ENCODE assay signal across 9 mouse cellular contexts in the genomic region with DNA sequence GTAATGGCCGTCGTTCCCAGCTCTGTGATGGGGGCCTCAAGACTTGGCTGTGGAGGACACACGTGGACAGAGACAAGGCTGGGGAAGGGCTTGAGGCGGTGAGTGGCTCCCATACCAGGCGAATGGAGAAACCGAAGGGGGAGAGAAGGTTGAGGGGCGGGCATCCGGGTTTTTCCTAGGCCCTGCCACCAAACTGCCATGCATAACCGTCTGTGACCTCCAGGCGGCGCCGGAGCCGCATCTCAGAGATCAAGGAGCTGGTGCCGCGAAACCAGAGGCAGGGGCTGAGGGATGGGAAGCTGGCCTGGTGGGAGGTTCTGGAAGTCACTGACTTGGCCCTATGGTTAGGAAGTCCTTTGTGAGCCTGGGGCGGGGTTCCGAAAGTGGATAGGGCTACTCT. TPM values are rescaled to one million over a fixed set of nuclear protein-coding genes. Genes with fewer than 3 reads are reported as not detected.
A peak's percentile ranks its signal among the peaks of the same experiment; 100 is the strongest.
DNase-seq lines count a peak whose midpoint lies in the region; ATAC-seq and TF ChIP-seq lines count a peak whose summit lies in the region.
"Had no signal": no experiment of that assay in that cellular context is flagged by ENCODE, and none has a peak within 500 bp of the region (broad histone marks: within the 10 kb centered on the region; RNA-seq: fewer than 3 reads in every experiment).

No protein-coding gene starts in this region.

- peaks cover 5% of the 10 kb centered on the region for H3K4me1 ChIP-seq in ES-Bruce4 (ENCODE audit: control insufficient read depth, insufficient read depth, low read length)
- peaks cover 4% of the 10 kb centered on the region; the same call in 1 of the 2 replicates for H3K4me1 ChIP-seq in forebrain, embryonic 12.5 days
- H3K4me1 ChIP-seq in heart, embryonic 16.5 days (ENCODE audit: control insufficient read depth, insufficient read depth, low read length): no peaks in the 10 kb centered on the region
- no peaks in the 10 kb centered on the region for H3K4me1 ChIP-seq in liver, embryonic 14.5 days (replicated peaks; ENCODE audit: control insufficient read depth in 2 of 2, insufficient read depth in 2 of 2, low read length in 1 of 2)
- no peaks in the 10 kb centered on the region for H3K4me1 ChIP-seq in neural tube, embryonic 13.5 days (replicated peaks)
- H3K4me1 ChIP-seq: liver, embryonic 15.5 days had no signal

- 3% methylated on average over 17 of the region's 17 CpGs for WGBS in forebrain, embryonic 12.5 days
- WGBS in heart, embryonic 16.5 days: 4% methylated on average over 17 of the region's 17 CpGs
- WGBS in liver, embryonic 14.5 days (ENCODE audit: insufficient replicate concordance): 5% methylated on average over 17 of the region's 17 CpGs
- 3% methylated on average over 17 of the region's 17 CpGs for WGBS in neural tube, embryonic 13.5 days

- H3K36me3 ChIP-seq in ES-Bruce4 (ENCODE audit: control insufficient read depth, insufficient read depth, low read length, poor library complexity, severe bottlenecking): no peaks in the 10 kb centered on the region
- H3K36me3 ChIP-seq in forebrain, embryonic 12.5 days (replicated peaks): no peaks in the 10 kb centered on the region
- H3K36me3 ChIP-seq in heart, embryonic 16.5 days (ENCODE audit: control insufficient read depth, insufficient read depth): no peaks in the 10 kb centered on the region
- H3K36me3 ChIP-seq in liver, embryonic 14.5 days (replicated peaks; ENCODE audit: control insufficient read depth, insufficient read depth, low read depth): no peaks in the 10 kb centered on the region
- H3K36me3 ChIP-seq in neural tube, embryonic 13.5 days: no peaks in the 10 kb centered on the region
- H3K36me3 ChIP-seq: liver, embryonic 15.5 days had no signal

- H3K4me2 ChIP-seq in forebrain, embryonic 12.5 days: peak overlapping the region; percentile 26; the same call in 1 of the 2 replicates
- H3K4me2 ChIP-seq in heart, embryonic 16.5 days (ENCODE audit: low read depth, low read length): peak overlapping the region; percentile 21
- no peak overlapping the region for H3K4me2 ChIP-seq in liver, embryonic 14.5 days (ENCODE audit: low read depth)
- peak overlapping the region; percentile 38 for H3K4me2 ChIP-seq in neural tube, embryonic 13.5 days
- H3K4me2 ChIP-seq: liver, embryonic 15.5 days had no signal

- TF ChIP-seq CTCF in ES-Bruce4 (IDR thresholded peaks at IDR 0.05; ENCODE audit: low read depth, low read length): peak; percentile 83
- TF ChIP-seq CTCF in liver, embryonic 14.5 days (IDR thresholded peaks at IDR 0.05; ENCODE audit: low read depth): peak; percentile 88

- no peaks in the 10 kb centered on the region for H3K27me3 ChIP-seq in ES-Bruce4 (ENCODE audit: control insufficient read depth, insufficient read depth, low read length, poor library complexity, severe bottlenecking)
- H3K27me3 ChIP-seq in forebrain, embryonic 12.5 days: peaks cover 31% of the 10 kb centered on the region
- peaks cover 15% of the 10 kb centered on the region for H3K27me3 ChIP-seq in heart, embryonic 16.5 days (ENCODE audit: control insufficient read depth, insufficient read depth, low read length)
- no peaks in the 10 kb centered on the region for H3K27me3 ChIP-seq in liver, embryonic 14.5 days (ENCODE audit: control insufficient read depth, insufficient read depth, low read length)
- H3K27me3 ChIP-seq in neural tube, embryonic 13.5 days: peaks cover 35% of the 10 kb centered on the region

- peak overlapping the region; percentile 16; the same call in 1 of the 2 replicates for H3K9ac ChIP-seq in ES-Bruce4 (ENCODE audit: low read depth, poor library complexity, severe bottlenecking)
- peak overlapping the region; percentile 36; the same call in 1 of the 2 replicates for H3K9ac ChIP-seq in forebrain, embryonic 12.5 days
- no peak overlapping the region for H3K9ac ChIP-seq in heart, embryonic 16.5 days (ENCODE audit: low read length)
- H3K9ac ChIP-seq in liver, embryonic 14.5 days (replicated peaks): no peak overlapping the region
- peak overlapping the region; percentile 58 for H3K9ac ChIP-seq in neural tube, embryonic 13.5 days
- H3K9ac ChIP-seq: liver, embryonic 15.5 days had no signal

- no peak for TF ChIP-seq POLR2A in ES-Bruce4 (IDR thresholded peaks at IDR 0.05; ENCODE audit: insufficient read depth, low read length)

- ATAC-seq in forebrain, embryonic 12.5 days (ENCODE audit: low FRiP score): peak; percentile 70
- ATAC-seq in heart, embryonic 16.5 days (replicated peaks; ENCODE audit: extremely low read depth, insufficient read depth, low FRiP score): no peak
- no peak for ATAC-seq in liver, embryonic 14.5 days (ENCODE audit: insufficient read depth)
- peak; percentile 77 for ATAC-seq in neural tube, embryonic 13.5 days (ENCODE audit: low read depth)

- DNase-seq in c-Kit-positive CD71-negative TER-119-negative erythroid progenitor cells, embryonic 14.5 days (ENCODE audit: low read depth): peak; percentile 63
- DNase-seq in kidney, postnatal 14 days: peak; percentile 81
- DNase-seq in liver, embryonic 14.5 days (ENCODE audit: low read depth in 3 of 3, low spot score in 3 of 3): peak in 2 of 3 experiments; percentile 7 to 13
- peak; percentile 60 for DNase-seq in testis, postnatal 14 days (ENCODE audit: low spot score)

- no peak overlapping the region for H3K27ac ChIP-seq in ES-Bruce4 (ENCODE audit: insufficient read depth, low read length)
- no peak overlapping the region for H3K27ac ChIP-seq in forebrain, embryonic 12.5 days
- no peak overlapping the region for H3K27ac ChIP-seq in heart, embryonic 16.5 days (ENCODE audit: low read length)
- no peak overlapping the region for H3K27ac ChIP-seq in liver, embryonic 14.5 days
- H3K27ac ChIP-seq in neural tube, embryonic 13.5 days (replicated peaks): no peak overlapping the region
- H3K27ac ChIP-seq: liver, embryonic 15.5 days had no signal

- H3K4me3 ChIP-seq in ES-Bruce4 (ENCODE audit: low read depth, low read length): no peak overlapping the region
- no peak overlapping the region for H3K4me3 ChIP-seq in forebrain, embryonic 12.5 days (replicated peaks)
- no peak overlapping the region for H3K4me3 ChIP-seq in heart, embryonic 16.5 days (ENCODE audit: low read length)
- H3K4me3 ChIP-seq in liver, embryonic 14.5 days (ENCODE audit: insufficient read depth in 1 of 2, low read depth in 2 of 2, low read length in 2 of 2): no peak overlapping the region
- no peak overlapping the region for H3K4me3 ChIP-seq in neural tube, embryonic 13.5 days
- H3K4me3 ChIP-seq: liver, embryonic 15.5 days had no signal

- no peaks in the 10 kb centered on the region for H3K9me3 ChIP-seq in ES-Bruce4 (replicated peaks; ENCODE audit: control insufficient read depth, insufficient read depth, low read length, poor library complexity, severe bottlenecking)
- H3K9me3 ChIP-seq in forebrain, embryonic 12.5 days: no peaks in the 10 kb centered on the region
- H3K9me3 ChIP-seq in heart, embryonic 16.5 days (replicated peaks; ENCODE audit: control insufficient read depth, low read length): no peaks in the 10 kb centered on the region
- no peaks in the 10 kb centered on the region for H3K9me3 ChIP-seq in liver, embryonic 14.5 days (ENCODE audit: control insufficient read depth, low read length)
- no peaks in the 10 kb centered on the region for H3K9me3 ChIP-seq in neural tube, embryonic 13.5 days
- H3K9me3 ChIP-seq: liver, embryonic 15.5 days had no signal

- TF ChIP-seq EP300 in ES-Bruce4 (IDR thresholded peaks at IDR 0.05; ENCODE audit: insufficient read depth, low read depth, low read length): no peak
- TF ChIP-seq EP300 in liver, embryonic 14.5 days (IDR thresholded peaks at IDR 0.05; ENCODE audit: low read depth): no peak

RNA-seq across cellular contexts. Expression of a gene that starts 34.2 kb away (rescaled TPM):
- polyA plus RNA-seq in ES-Bruce4 (2011; ENCODE audit: insufficient read depth, insufficient read length, low read depth, missing spikeins): not detected in 2 replicates
- 0.36 and 0.81 TPM in 2 replicates for polyA plus RNA-seq in forebrain, embryonic 12.5 days (2016; fragmentation: Nextera tagmentation; extraction: Ambion mirVana)
- not detected in 2 replicates for polyA plus RNA-seq in heart, embryonic 16.5 days (2015; fragmentation: Nextera tagmentation; extraction: Ambion mirVana)
- 0.03 TPM in 1 of 2 replicates, not detected in the other for polyA plus RNA-seq in liver, embryonic 14.5 days (2012; rRNA removed)
- not detected in 2 replicates for polyA plus RNA-seq in liver, embryonic 14.5 days (2014; fragmentation: Nextera tagmentation; extraction: Ambion mirVana)
- polyA plus RNA-seq in neural tube, embryonic 13.5 days (2015; fragmentation: Nextera tagmentation; extraction: Ambion mirVana): 0.92 and 1.4 TPM in 2 replicates

RNA-seq across cellular contexts. Expression of a gene that starts 44.3 kb away (rescaled TPM):
- not detected in 2 replicates for polyA plus RNA-seq in ES-Bruce4 (2011; ENCODE audit: insufficient read depth, insufficient read length, low read depth, missing spikeins)
- polyA plus RNA-seq in forebrain, embryonic 12.5 days (2016; fragmentation: Nextera tagmentation; extraction: Ambion mirVana): not detected in 2 replicates
- polyA plus RNA-seq in heart, embryonic 16.5 days (2015; fragmentation: Nextera tagmentation; extraction: Ambion mirVana): not detected in 2 replicates
- 0.22 TPM in 1 of 2 replicates, not detected in the other for polyA plus RNA-seq in liver, embryonic 14.5 days (2012; rRNA removed)
- not detected in 2 replicates for polyA plus RNA-seq in liver, embryonic 14.5 days (2014; fragmentation: Nextera tagmentation; extraction: Ambion mirVana)
- not detected in 2 replicates for polyA plus RNA-seq in neural tube, embryonic 13.5 days (2015; fragmentation: Nextera tagmentation; extraction: Ambion mirVana)
- polyA plus RNA-seq: liver, embryonic 15.5 days had no signal

Comparison
In these comparisons a context has a peak if more than half of its experiments do, and no peak if none do; other contexts are left out.
1. H3K9ac ChIP-seq: peak in ES-Bruce4 (single experiment), forebrain, embryonic 12.5 days (single experiment) and neural tube, embryonic 13.5 days (single experiment); none in heart, embryonic 16.5 days (single experiment) and liver, embryonic 14.5 days (single experiment).
2. DNase-seq: peak in every context shown above with its lines; median percentile 81 in kidney, postnatal 14 days; 63 in c-Kit-positive CD71-negative TER-119-negative erythroid progenitor cells, embryonic 14.5 days; 60 in testis, postnatal 14 days; 10 in liver, embryonic 14.5 days.
3. ATAC-seq: peak in forebrain, embryonic 12.5 days (single experiment) and neural tube, embryonic 13.5 days (single experiment); none in heart, embryonic 16.5 days (single experiment) and liver, embryonic 14.5 days (single experiment).